Mouse (Mus musculus) lung, postnatal 0 days (tissue): Measurements from ENCODE around the gene Gfap.

Source experiments
- CTCF ChIP-seq: IDR thresholded peaks from 2 replicates; pipeline ENCODE4 v1.5.1; 2016; ENCODE audit warnings: antibody characterized with exemption, mild to moderate bottlenecking
- EP300 ChIP-seq: IDR thresholded peaks from 2 replicates; pipeline ENCODE4 v1.6.1; 2016; ENCODE audit warnings: antibody characterized with exemption, mild to moderate bottlenecking, control low read depth

GRCm38 (mm10) chr11:102853760-102854159 is 47.0 kb downstream of the Gfap start:
- TF ChIP-seq EP300 (no peak), CTCF (peak; percentile 48)
